Mouse (Mus musculus) midbrain, postnatal 0 days (tissue): Measurements from ENCODE around the gene Ccl25. TPM values are rescaled to one million over a fixed set of nuclear protein-coding genes. Genes with fewer than 3 reads are reported as not detected.

ENCODE experiments used
- ATAC-seq: fragments of 200-750 bp; cut with Nextera tagmentation; 2 replicates; pipeline ENCODE4 v1.8.0; 2017; ENCODE audit warnings: moderate number of reproducible peaks, mild to moderate bottlenecking, moderate TSS enrichment, moderate library complexity; ENCODE audit not compliant: low FRiP score
- DNase-seq: peaks from one replicate; pipeline ENCODE4 v3.0.0-alpha.2; 2015; ENCODE audit warnings: low spot score
- H3K27ac ChIP-seq: fragments of 300-500 bp; sonication (generic); 2 replicates; pipeline ENCODE4 v1.5.1; 2014; ENCODE audit warnings: low read depth, mild to moderate bottlenecking, low read length, mixed read lengths
- H3K27me3 ChIP-seq: fragments of 300-500 bp; sonication (generic); 2 replicates; pipeline ENCODE4 v1.6.1; 2014; ENCODE audit warnings: low read length, control low read depth, mixed read lengths; ENCODE audit not compliant: insufficient read depth
- H3K36me3 ChIP-seq: fragments of 300-500 bp; sonication (generic); 2 replicates; pipeline ENCODE4 v1.6.1; 2014; ENCODE audit warnings: low read length, control low read depth, mixed read lengths; ENCODE audit not compliant: insufficient read depth
- H3K4me1 ChIP-seq: fragments of 300-500 bp; sonication (generic); 2 replicates; pipeline ENCODE4 v1.6.1; 2014; ENCODE audit warnings: mild to moderate bottlenecking, control low read depth, antibody characterized with exemption, low read length, mixed read lengths; ENCODE audit not compliant: insufficient read depth
- H3K4me2 ChIP-seq: fragments of 300-500 bp; sonication (generic); 2 replicates; pipeline ENCODE4 v1.6.1; 2014; ENCODE audit warnings: low read depth, mild to moderate bottlenecking, low read length, mixed read lengths; ENCODE audit not compliant: poor library complexity, severe bottlenecking
- H3K4me3 ChIP-seq: fragments of 300-500 bp; sonication (generic); 2 replicates; pipeline ENCODE4 v1.5.1; 2014; ENCODE audit warnings: low read depth, mild to moderate bottlenecking, low read length, moderate library complexity
- H3K9ac ChIP-seq: fragments of 300-500 bp; sonication (generic); replicated peaks from 2 replicates; pipeline ENCODE4 v1.6.1; 2014; ENCODE audit warnings: mild to moderate bottlenecking, low read length, moderate library complexity, mixed read lengths; ENCODE audit not compliant: poor library complexity, severe bottlenecking
- H3K9me3 ChIP-seq: fragments of 300-500 bp; sonication (generic); 2 replicates; pipeline ENCODE4 v1.6.1; 2016; ENCODE audit warnings: low read length, control low read depth
- CTCF ChIP-seq: IDR thresholded peaks from 2 replicates; pipeline ENCODE4 v1.5.1; 2016; ENCODE audit warnings: antibody characterized with exemption, mild to moderate bottlenecking
- WGBS: fragments of 180-500 bp; shearing (Covaris S2); extraction: QIAGEN DNeasy Blood & Tissue Kit; methylation state at CpG from one replicate; pipeline ENCODE4 v1.1.7; 2014; 5-methylcytosine and 5-hydroxymethylcytosine counted together
- polyA plus RNA-seq: library from polyadenylated mRNA; unstranded; fragments of >200 nt; fragmentation: Nextera tagmentation; extraction: Ambion mirVana; gene quantifications from 2 replicates; pipeline ENCODE4 v1.2.1, GENCODE M21; 2015
- total RNA-seq: library from RNA; depleted of rRNA; stranded (reverse); fragments of >200 nt; gene quantifications from 2 replicates; pipeline ENCODE4 v1.2.3, GENCODE M21; 2014

The Ccl25 gene
- total and polyA plus RNA-seq, 2 experiments from 2014 or later: 4.9 to 16.3 TPM

GRCm38 (mm10) chr8:4304124-4304547 is 20.9 kb upstream of the Ccl25 start:
- no peak overlapping the region for H3K4me3 ChIP-seq
- no peaks in the 10 kb centered on the region for H3K9me3 ChIP-seq
- no peak overlapping the region for H3K27ac ChIP-seq
- 87% methylated on average over 3 of the region's 3 CpGs for WGBS
- H3K9ac ChIP-seq: no peak overlapping the region
- TF ChIP-seq CTCF: no peak
- no peak for DNase-seq
- no peaks in the 10 kb centered on the region for H3K27me3 ChIP-seq
- ATAC-seq: no peak
- no peak overlapping the region for H3K4me2 ChIP-seq
- peaks cover 63% of the 10 kb centered on the region for H3K36me3 ChIP-seq
- no peaks in the 10 kb centered on the region for H3K4me1 ChIP-seq

- Histone ChIP-seq H3K9me3 (no peaks in the 10 kb centered on the region), H3K4me2 (no peak overlapping the region), H3K27me3 (no peaks in the 10 kb centered on the region), H3K4me1 (no peaks in the 10 kb centered on the region), H3K4me3 (no peak overlapping the region), H3K27ac (no peak overlapping the region), H3K36me3 (peaks cover 59% of the 10 kb centered on the region), H3K9ac (no peak overlapping the region)
- WGBS: 95% methylated on average over 2 of the region's 2 CpGs
- ATAC-seq (no peak), DNase-seq (no peak)
- no peak for TF ChIP-seq CTCF
These were observed 19.2 kb upstream of the Ccl25 start for GRCm38 (mm10) chr8:4305838-4306237.

GRCm38 (mm10) chr8:4312104-4312503 is 12.9 kb upstream of the Ccl25 start:
- no peak for ATAC-seq
- Histone ChIP-seq H3K36me3 (peaks cover 17% of the 10 kb centered on the region), H3K9ac (no peak overlapping the region), H3K27ac (no peak overlapping the region), H3K9me3 (no peaks in the 10 kb centered on the region), H3K4me3 (no peak overlapping the region), H3K4me1 (no peaks in the 10 kb centered on the region), H3K4me2 (no peak overlapping the region), H3K27me3 (no peaks in the 10 kb centered on the region)
- DNase-seq: no peak
- no peak for TF ChIP-seq CTCF

GRCm38 (mm10) chr8:4313254-4314124 is 11.5 kb upstream of the Ccl25 start:
- Histone ChIP-seq H3K4me3 (no peak overlapping the region), H3K36me3 (peaks cover 17% of the 10 kb centered on the region), H3K9ac (no peak overlapping the region), H3K27me3 (no peaks in the 10 kb centered on the region), H3K9me3 (no peaks in the 10 kb centered on the region), H3K27ac (no peak overlapping the region), H3K4me2 (no peak overlapping the region), H3K4me1 (no peaks in the 10 kb centered on the region)
- no peak for ATAC-seq
- TF ChIP-seq CTCF: no peak
- 79% methylated on average over 3 of the region's 3 CpGs for WGBS
- DNase-seq: no peak

- ATAC-seq: no peak
These were observed 10.2 kb upstream of the Ccl25 start for GRCm38 (mm10) chr8:4314852-4315251.

GRCm38 (mm10) chr8:4318124-4318523 is 6.9 kb upstream of the Ccl25 start:
- Histone ChIP-seq H3K4me1 (peaks cover under 1% of the 10 kb centered on the region; the same call in 1 of the 2 replicates), H3K27ac (no peak overlapping the region), H3K27me3 (no peaks in the 10 kb centered on the region), H3K4me2 (no peak overlapping the region), H3K9ac (no peak overlapping the region), H3K36me3 (peaks cover 8% of the 10 kb centered on the region), H3K4me3 (no peak overlapping the region), H3K9me3 (no peaks in the 10 kb centered on the region)
- no peak for ATAC-seq
- WGBS: 94% methylated on average over 5 of the region's 5 CpGs
- no peak for TF ChIP-seq CTCF
- DNase-seq: no peak

More at GRCm38 (mm10) chr8:4314852-4315251, 10.2 kb upstream of the Ccl25 start:
- no peaks in the 10 kb centered on the region for H3K9me3 ChIP-seq
- 87% methylated on average over 3 of the region's 3 CpGs for WGBS
- no peak overlapping the region for H3K4me2 ChIP-seq
- H3K27ac ChIP-seq: no peak overlapping the region
- no peak overlapping the region for H3K4me3 ChIP-seq
- no peak for TF ChIP-seq CTCF
- no peak overlapping the region for H3K9ac ChIP-seq
- H3K27me3 ChIP-seq: no peaks in the 10 kb centered on the region
- peaks cover 15% of the 10 kb centered on the region for H3K36me3 ChIP-seq
- H3K4me1 ChIP-seq: no peaks in the 10 kb centered on the region
- DNase-seq: no peak
